Mouse (Mus musculus): ENCODE results near the gene Rpl24. TPM values are rescaled to one million over a fixed set of nuclear protein-coding genes. Genes with fewer than 3 reads are reported as not detected.

Gene Rpl24
- total RNA-seq, 2 experiments from 2014 or later = 367 to 413 TPM

Other genes starting within 250 kb of the Rpl24 start
- gene Nfkbiz, start 127.4 kb upstream of the Rpl24 start, total RNA-seq (2021) = 1 to 10 TPM; 5.2 to 5.8 TPM
- gene Nxpe3, start 71.0 kb upstream of the Rpl24 start, total RNA-seq (2021) = 10 to 100 TPM; 11.2 to 11.6 TPM
- gene Cep97, start 31.4 kb upstream of the Rpl24 start, total RNA-seq (2021) = 10 to 100 TPM; 13.4 to 14.2 TPM
- gene Zbtb11, start 7.6 kb downstream of the Rpl24 start, total RNA-seq (2021) = 10 to 100 TPM; 46.2 to 47.3 TPM
- 100 to 1,000 TPM; 147 to 159 TPM for gene Pcnp, start 63.5 kb downstream of the Rpl24 start, total RNA-seq (2021)
- 10 to 100 TPM in 1 of 2 experiments, 1 to 10 TPM in 1; 10.0 to 10.3 TPM for gene Trmt10c, start 71.5 kb downstream of the Rpl24 start, total RNA-seq (2021)
- 10 to 100 TPM; 45.3 to 52.4 TPM for gene Senp7, start 82.1 kb downstream of the Rpl24 start, total RNA-seq (2021)
- 1 to 10 TPM in 1 of 2 experiments, under 1 TPM in 1; 0.84 to 1.2 TPM for gene Impg2, start 238.0 kb downstream of the Rpl24 start, total RNA-seq (2021)

Measured in layer of hippocampus, postnatal 25 days (tissue).